Mouse (Mus musculus) forebrain, embryonic 10.5 days (tissue): ENCODE measurements around the gene Btg3. TPM values are rescaled to one million over a fixed set of nuclear protein-coding genes. Genes with fewer than 3 reads are reported as not detected.
"Not testable (repeated sequence)": the region's sequence is repeated elsewhere in the genome, so short reads cannot be mapped to it uniquely, and the experiment has no call there.

Source experiments
- DNase-seq: peaks from one replicate; pipeline ENCODE4 v3.0.0-alpha.2; 2017; ENCODE audit warnings: low spot score; ENCODE audit errors: extremely low spot score
- H3K27ac ChIP-seq: fragments of 300-500 bp; sonication (generic); 2 replicates; pipeline ENCODE4 v1.5.1; 2016; ENCODE audit warnings: mild to moderate bottlenecking
- H3K27me3 ChIP-seq: fragments of 300-500 bp; sonication (generic); 2 replicates; pipeline ENCODE4 v1.6.1; 2016; ENCODE audit warnings: mild to moderate bottlenecking; ENCODE audit not compliant: poor library complexity, severe bottlenecking
- H3K36me3 ChIP-seq: fragments of 300-500 bp; sonication (generic); replicated peaks from 2 replicates; pipeline ENCODE4 v1.6.1; 2016; ENCODE audit warnings: mild to moderate bottlenecking, moderate library complexity
- H3K4me1 ChIP-seq: fragments of 300-500 bp; sonication (generic); 2 replicates; pipeline ENCODE4 v1.6.1; 2016
- H3K4me3 ChIP-seq: fragments of 300-500 bp; sonication (generic); 2 replicates; pipeline ENCODE4 v1.5.1; 2016; ENCODE audit warnings: mild to moderate bottlenecking, moderate library complexity
- H3K9me3 ChIP-seq: fragments of 300-500 bp; sonication (generic); 2 replicates; pipeline ENCODE4 v1.6.1; 2016; ENCODE audit warnings: mild to moderate bottlenecking, moderate library complexity
- WGBS: fragments of 180-500 bp; shearing (Covaris S2); methylation state at CpG from one replicate; pipeline ENCODE4 v1.1.7; 2016; 5-methylcytosine and 5-hydroxymethylcytosine counted together
- polyA plus RNA-seq: library from polyadenylated mRNA; unstranded; fragments of >200 nt; fragmentation: Nextera tagmentation; extraction: Ambion mirVana; gene quantifications from 2 replicates; pipeline ENCODE4 v1.2.1, GENCODE M21; 2016

The Btg3 gene
- polyA plus RNA-seq, 1 experiment from 2014 or later: 40.2 TPM

- Histone ChIP-seq H3K36me3 (peaks cover 19% of the 10 kb centered on the region), H3K27me3 (no peaks in the 10 kb centered on the region), H3K4me1 (peaks cover 27% of the 10 kb centered on the region), H3K4me3 (peak overlapping the region; percentile 93), H3K27ac (peak overlapping the region; percentile 98), H3K9me3 (no peaks in the 10 kb centered on the region)
- under 1% methylated on average over 97 of the region's 100 CpGs for WGBS
- DNase-seq: peak; percentile 75
Observed at GRCm38 (mm10) chr16:78375821-78376691, 936 bp downstream of the Btg3 start.

GRCm38 (mm10) chr16:78375222-78375621 is 1.8 kb downstream of the Btg3 start:
- 71% methylated on average over 10 of the region's 10 CpGs for whole genome bisulfite sequencing
- H3K4me3 ChIP-seq: peak overlapping the region; percentile 93
- no peaks in the 10 kb centered on the region for H3K27me3 ChIP-seq
- H3K9me3 ChIP-seq: no peaks in the 10 kb centered on the region
- peaks cover 27% of the 10 kb centered on the region for H3K4me1 ChIP-seq
- no peak for DNase-seq
- peaks cover 25% of the 10 kb centered on the region for H3K36me3 ChIP-seq
- H3K27ac ChIP-seq: peak overlapping the region; percentile 98

GRCm38 (mm10) chr16:78373743-78374142 is 3.2 kb downstream of the Btg3 start:
- Histone ChIP-seq H3K4me3 (no peak overlapping the region), H3K27me3 (no peaks in the 10 kb centered on the region), H3K4me1 (peaks cover 27% of the 10 kb centered on the region), H3K9me3 (no peaks in the 10 kb centered on the region), H3K36me3 (peaks cover 40% of the 10 kb centered on the region), H3K27ac (no peak overlapping the region)
- WGBS: 91% methylated on average over 8 of the region's 8 CpGs
- DNase-seq: no peak

GRCm38 (mm10) chr16:78372786-78373185 is 4.2 kb downstream of the Btg3 start:
- Histone ChIP-seq H3K4me3 (no peak overlapping the region), H3K4me1 (peaks cover 27% of the 10 kb centered on the region), H3K36me3 (peaks cover 49% of the 10 kb centered on the region), H3K27me3 (no peaks in the 10 kb centered on the region), H3K9me3 (no peaks in the 10 kb centered on the region), H3K27ac (no peak overlapping the region)
- WGBS: 86% methylated on average over 5 of the region's 5 CpGs
- DNase-seq: no peak

- peaks cover 62% of the 10 kb centered on the region for H3K36me3 ChIP-seq
- WGBS: 90% methylated on average over 7 of the region's 7 CpGs
- H3K4me3 ChIP-seq: no peak overlapping the region
- no peak for DNase-seq
- H3K27ac ChIP-seq: no peak overlapping the region
- H3K9me3 ChIP-seq: no peaks in the 10 kb centered on the region
- no peaks in the 10 kb centered on the region for H3K27me3 ChIP-seq
- H3K4me1 ChIP-seq: peaks cover 21% of the 10 kb centered on the region
Observed at GRCm38 (mm10) chr16:78371491-78372046, 5.4 kb downstream of the Btg3 start.

GRCm38 (mm10) chr16:78364554-78364953 is 12.4 kb downstream of the Btg3 start:
- peaks cover 91% of the 10 kb centered on the region for H3K36me3 ChIP-seq
- not testable (repeated sequence) for H3K4me1 ChIP-seq, DNase-seq, H3K4me3 ChIP-seq, H3K27me3 ChIP-seq, H3K27ac ChIP-seq, H3K9me3 ChIP-seq
- 90% methylated on average over 8 of the region's 9 CpGs for WGBS

- H3K4me3 ChIP-seq: no peak overlapping the region
- no peak overlapping the region for H3K27ac ChIP-seq
- no peaks in the 10 kb centered on the region for H3K4me1 ChIP-seq
- H3K9me3 ChIP-seq: no peaks in the 10 kb centered on the region
- H3K36me3 ChIP-seq: peaks cover 85% of the 10 kb centered on the region
- DNase-seq: no peak
- 91% methylated on average over 4 of the region's 4 CpGs for WGBS
- H3K27me3 ChIP-seq: no peaks in the 10 kb centered on the region
Observed at GRCm38 (mm10) chr16:78361466-78361865, 15.5 kb downstream of the Btg3 start.

GRCm38 (mm10) chr16:78357757-78358156 is 19.2 kb downstream of the Btg3 start:
- no peak overlapping the region for H3K4me3 ChIP-seq
- no peak for DNase-seq
- 90% methylated on average over 3 of the region's 3 CpGs for WGBS
- peaks cover 47% of the 10 kb centered on the region for H3K36me3 ChIP-seq
- H3K4me1 ChIP-seq: no peaks in the 10 kb centered on the region
- no peaks in the 10 kb centered on the region for H3K9me3 ChIP-seq
- H3K27me3 ChIP-seq: no peaks in the 10 kb centered on the region
- H3K27ac ChIP-seq: no peak overlapping the region

GRCm38 (mm10) chr16:78347328-78347926 is 29.6 kb downstream of the Btg3 start:
- no peak overlapping the region for H3K27ac ChIP-seq
- 84% methylated on average over 13 of the region's 13 CpGs for WGBS
- no peaks in the 10 kb centered on the region for H3K4me1 ChIP-seq
- peaks cover 26% of the 10 kb centered on the region for H3K36me3 ChIP-seq
- H3K9me3 ChIP-seq: peaks cover 4% of the 10 kb centered on the region; the same call in 1 of the 2 replicates
- no peaks in the 10 kb centered on the region for H3K27me3 ChIP-seq
- no peak for DNase-seq
- no peak overlapping the region for H3K4me3 ChIP-seq

GRCm38 (mm10) chr16:78346662-78347327 is 30.2 kb downstream of the Btg3 start:
- WGBS: 81% methylated on average over 2 of the region's 2 CpGs
- DNase-seq: no peak
- Histone ChIP-seq H3K9me3 (peaks cover 4% of the 10 kb centered on the region; the same call in 1 of the 2 replicates), H3K27me3 (no peaks in the 10 kb centered on the region), H3K4me1 (no peaks in the 10 kb centered on the region), H3K4me3 (no peak overlapping the region), H3K36me3 (peaks cover 26% of the 10 kb centered on the region), H3K27ac (no peak overlapping the region)

GRCm38 (mm10) chr16:78343792-78344191 is 33.2 kb downstream of the Btg3 start:
- no peaks in the 10 kb centered on the region for H3K9me3 ChIP-seq
- no peak for DNase-seq
- H3K4me1 ChIP-seq: peaks cover 6% of the 10 kb centered on the region; the same call in 1 of the 2 replicates
- no peak overlapping the region for H3K4me3 ChIP-seq
- 73% methylated on average over 6 of the region's 6 CpGs for WGBS
- no peak overlapping the region for H3K27ac ChIP-seq
- H3K27me3 ChIP-seq: no peaks in the 10 kb centered on the region
- H3K36me3 ChIP-seq: peaks cover 35% of the 10 kb centered on the region

GRCm38 (mm10) chr16:78342767-78343166 is 34.2 kb downstream of the Btg3 start:
- H3K4me3 ChIP-seq: no peak overlapping the region
- peaks cover 43% of the 10 kb centered on the region for H3K36me3 ChIP-seq
- no peak overlapping the region for H3K27ac ChIP-seq
- no peaks in the 10 kb centered on the region for H3K9me3 ChIP-seq
- no peaks in the 10 kb centered on the region for H3K27me3 ChIP-seq
- 88% methylated on average over 5 of the region's 5 CpGs for WGBS
- DNase-seq: peak; percentile 8
- peaks cover 6% of the 10 kb centered on the region; the same call in 1 of the 2 replicates for H3K4me1 ChIP-seq
